Mouse (Mus musculus) liver, adult 10 weeks (tissue): Measurements from ENCODE around the gene Ulk4. TPM values are rescaled to one million over a fixed set of nuclear protein-coding genes. Genes with fewer than 3 reads are reported as not detected.

Experiments used
- polyA plus RNA-seq: library from polyadenylated mRNA; stranded (reverse); fragments of 350-450 nt; fragmentation: Illumina TruSeq; extraction: RNeasy Lipid Tissue Mini Kit (QIAGEN cat#74804); gene quantifications from one replicate; pipeline ENCODE4 v1.2.3, GENCODE M21; 2014; ENCODE audit warnings: low read depth, low replicate concordance

Gene Ulk4
- polyA plus RNA-seq: not detected

GRCm38 (mm10) chr9:121277118-121278060 lies at the start of gene Ulk4:
TSS of gene Ulk4 (minus strand) at chr9:121277197.

GRCm38 (mm10) chr9:121297171-121298064 lies 20.4 kb upstream of the Ulk4 start, which contains the start of gene Trak1:
TSS of gene Trak1 (plus strand) at chr9:121297502.

GRCm38 (mm10) chr9:120929081-120929480 lies 347.9 kb downstream of the Ulk4 start, which contains the start of gene Ctnnb1:
TSS of gene Ctnnb1 (plus strand) at chr9:120929216.

Other genes starting within 250 kb of the Ulk4 start
- gene Trak1, start 20.3 kb upstream of the Ulk4 start, polyA plus RNA-seq: 10.5 TPM
- not detected for gene Cck, start 218.5 kb upstream of the Ulk4 start, polyA plus RNA-seq